Mouse (Mus musculus): ENCODE results near the gene Ppp1r12c. TPM values are rescaled to one million over a fixed set of nuclear protein-coding genes. Genes with fewer than 3 reads are reported as not detected.

The Ppp1r12c gene
- total RNA-seq, 2 experiments from 2014 or later = 114 to 123 TPM

GRCm38 (mm10) chr7:4452644-4453043 lies 48.8 kb downstream of the Ppp1r12c start:
- intact Hi-C loops (cut with DNase I) = no loop called here
- DNase-seq (ENCODE audit: extremely low spot score in 1 of 2, low spot score in 2 of 2) = no peak

GRCm38 (mm10) chr7:4449211-4449610 lies 52.3 kb downstream of the Ppp1r12c start:
- intact Hi-C loops (cut with DNase I) = no loop called here
- DNase-seq (ENCODE audit: extremely low spot score in 1 of 2, low spot score in 2 of 2) = no peak

- intact Hi-C loops (cut with DNase I) = no loop called here
- DNase-seq (ENCODE audit: extremely low spot score in 1 of 2, low spot score in 2 of 2) = no peak
These were observed 53.0 kb downstream of the Ppp1r12c start for GRCm38 (mm10) chr7:4448439-4448838.

DNA sequence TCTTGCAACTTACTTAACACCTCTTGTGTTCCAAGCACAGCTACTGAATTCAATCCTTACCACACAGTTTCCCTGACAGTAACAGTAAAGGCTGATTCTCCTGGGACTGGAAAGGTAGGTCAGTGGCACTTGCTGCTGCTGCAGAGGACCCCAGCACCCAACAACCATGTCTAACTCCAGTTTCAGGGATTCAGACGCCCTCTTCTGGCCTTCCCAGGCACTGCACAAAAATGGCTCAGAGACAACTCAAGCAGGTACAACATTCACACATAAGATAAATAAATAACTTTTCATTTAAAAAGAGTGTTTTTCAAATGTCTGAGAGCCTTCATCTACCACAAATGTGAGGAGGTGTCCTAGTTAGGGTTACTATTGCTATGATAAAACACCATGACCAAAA lies 54.3 kb downstream of the Ppp1r12c start:
- intact Hi-C loops (cut with DNase I) = no loop called here

GRCm38 (mm10) chr7:4445216-4445791 lies 56.2 kb downstream of the Ppp1r12c start, which contains the start of gene Rdh13:
TSS of gene Rdh13 (minus strand) at chr7:4445649.
- intact Hi-C loops (cut with DNase I) = no loop called here
- peak; percentile 85 to 93 for DNase-seq (ENCODE audit: extremely low spot score in 1 of 2, low spot score in 2 of 2)

More for the DNA sequence above, 54.3 kb downstream of the Ppp1r12c start:
- DNase-seq (ENCODE audit: extremely low spot score in 1 of 2, low spot score in 2 of 2) = no peak

GRCm38 (mm10) chr7:4440549-4440948 lies 60.9 kb downstream of the Ppp1r12c start:
- intact Hi-C loops (cut with DNase I) = no loop called here
- DNase-seq (ENCODE audit: extremely low spot score in 1 of 2, low spot score in 2 of 2) = peak in 1 of 2 experiments; percentile 12

GRCm38 (mm10) chr7:4437721-4438120 lies 63.8 kb downstream of the Ppp1r12c start:
- intact Hi-C loops (cut with DNase I) = loop anchor here (10.0 kb wide), 1 partner anchor 733 kb away; the partner anchor contains the start of gene Rps9
- DNase-seq (ENCODE audit: extremely low spot score in 1 of 2, low spot score in 2 of 2) = peak in 1 of 2 experiments; percentile 4

- no peak for DNase-seq (ENCODE audit: extremely low spot score in 1 of 2, low spot score in 2 of 2)
- intact Hi-C loops (cut with DNase I) = loop anchor here (2.0 to 10.0 kb wide), 2 partner anchors 39 to 727 kb away; partner anchors contain the start of gene Rps9
These were observed 69.5 kb downstream of the Ppp1r12c start for GRCm38 (mm10) chr7:4432026-4432425.

DNA sequence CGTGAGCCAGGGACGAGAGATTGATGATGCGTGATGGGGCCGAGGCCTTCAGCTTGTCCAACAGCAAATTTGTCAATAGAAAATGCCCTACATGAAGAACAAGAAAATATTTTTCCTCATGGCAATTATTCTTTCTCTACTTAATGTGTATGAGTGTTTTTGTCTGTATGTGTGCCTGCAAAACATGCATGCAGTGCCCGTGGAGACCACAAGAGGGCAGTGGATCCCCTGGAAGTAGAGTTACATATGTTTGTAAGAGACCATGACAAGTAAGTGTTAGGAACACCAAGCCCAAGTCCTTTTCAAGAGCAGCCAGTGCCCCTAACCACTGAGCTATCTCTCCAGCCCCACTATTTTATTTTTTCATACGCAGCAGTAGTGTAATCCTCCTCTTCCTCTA lies 69.9 kb downstream of the Ppp1r12c start:
- DNase-seq (ENCODE audit: extremely low spot score in 1 of 2, low spot score in 2 of 2) = peak; percentile 47 to 76
- intact Hi-C loops (cut with DNase I) = loop anchor here (10.0 kb wide), 1 partner anchor 727 kb away; the partner anchor contains the start of gene Rps9

Small RNAs within 50 kb of the gene (microRNA-seq; reads per million reads assigned to microRNA genes)
- not detected for gene Gm24605

Other genes starting within 250 kb of the Ppp1r12c start
- gene Ncr1, start 164.0 kb downstream of the Ppp1r12c start, total RNA-seq (2021) = not detected
- gene Gp6, start 103.9 kb downstream of the Ppp1r12c start, total RNA-seq (2021) = not detected
- 10 to 100 TPM; 37.7 to 38.9 TPM for gene Rdh13, start 56.0 kb downstream of the Ppp1r12c start, total RNA-seq (2021)
- 1 to 10 TPM; 3.0 to 4.5 TPM for gene Eps8l1, start 41.0 kb downstream of the Ppp1r12c start, total RNA-seq (2021)
- 1 to 10 TPM; 2.0 to 3.1 TPM for gene Tnnt1, start 14.7 kb upstream of the Ppp1r12c start, total RNA-seq (2021)
- not detected for gene Tnni3, start 22.5 kb upstream of the Ppp1r12c start, total RNA-seq (2021)
- gene Dnaaf3, start 30.8 kb upstream of the Ppp1r12c start, total RNA-seq (2021) = under 1 TPM; 0.51 to 0.69 TPM
- gene Syt5, start 45.9 kb upstream of the Ppp1r12c start, total RNA-seq (2021) = 100 to 1,000 TPM; 251 to 253 TPM
- gene Ptprh, start 102.4 kb upstream of the Ppp1r12c start, total RNA-seq (2021) = 1 to 10 TPM; 1.0 to 1.6 TPM
- gene Tmem86b, start 129.7 kb upstream of the Ppp1r12c start, total RNA-seq (2021) = 10 to 100 TPM; 11.8 to 12.2 TPM
- 100 to 1,000 TPM; 107 to 111 TPM for gene Ppp6r1, start 157.3 kb upstream of the Ppp1r12c start, total RNA-seq (2021)
- 100 to 1,000 TPM; 111 to 114 TPM for gene Hspbp1, start 183.4 kb upstream of the Ppp1r12c start, total RNA-seq (2021)
- 100 to 1,000 TPM; 312 to 319 TPM for gene Brsk1, start 188.9 kb upstream of the Ppp1r12c start, total RNA-seq (2021)
- gene Tmem150b, start 223.6 kb upstream of the Ppp1r12c start, total RNA-seq (2021) = not detected
- 10 to 100 TPM; 39.5 to 42.0 TPM for gene Kmt5c, start 238.4 kb upstream of the Ppp1r12c start, total RNA-seq (2021)

Measured in left cerebral cortex, postnatal 10 days (tissue).